Mouse (Mus musculus) lung, postnatal 0 days (tissue): ENCODE data around the gene Gtf2i.

Experiments
- CTCF ChIP-seq: IDR thresholded peaks from 2 replicates; pipeline ENCODE4 v1.5.1; 2016; ENCODE audit warnings: antibody characterized with exemption, mild to moderate bottlenecking
- EP300 ChIP-seq: IDR thresholded peaks from 2 replicates; pipeline ENCODE4 v1.6.1; 2016; ENCODE audit warnings: antibody characterized with exemption, mild to moderate bottlenecking, control low read depth

- TF ChIP-seq CTCF (no peak), EP300 (no peak)
Measured at GRCm38 (mm10) chr5:134226946-134227345, 87.6 kb downstream of the Gtf2i start.
